Mouse (Mus musculus): ENCODE results near the gene Rint1.

Rint1 gene

DNA sequence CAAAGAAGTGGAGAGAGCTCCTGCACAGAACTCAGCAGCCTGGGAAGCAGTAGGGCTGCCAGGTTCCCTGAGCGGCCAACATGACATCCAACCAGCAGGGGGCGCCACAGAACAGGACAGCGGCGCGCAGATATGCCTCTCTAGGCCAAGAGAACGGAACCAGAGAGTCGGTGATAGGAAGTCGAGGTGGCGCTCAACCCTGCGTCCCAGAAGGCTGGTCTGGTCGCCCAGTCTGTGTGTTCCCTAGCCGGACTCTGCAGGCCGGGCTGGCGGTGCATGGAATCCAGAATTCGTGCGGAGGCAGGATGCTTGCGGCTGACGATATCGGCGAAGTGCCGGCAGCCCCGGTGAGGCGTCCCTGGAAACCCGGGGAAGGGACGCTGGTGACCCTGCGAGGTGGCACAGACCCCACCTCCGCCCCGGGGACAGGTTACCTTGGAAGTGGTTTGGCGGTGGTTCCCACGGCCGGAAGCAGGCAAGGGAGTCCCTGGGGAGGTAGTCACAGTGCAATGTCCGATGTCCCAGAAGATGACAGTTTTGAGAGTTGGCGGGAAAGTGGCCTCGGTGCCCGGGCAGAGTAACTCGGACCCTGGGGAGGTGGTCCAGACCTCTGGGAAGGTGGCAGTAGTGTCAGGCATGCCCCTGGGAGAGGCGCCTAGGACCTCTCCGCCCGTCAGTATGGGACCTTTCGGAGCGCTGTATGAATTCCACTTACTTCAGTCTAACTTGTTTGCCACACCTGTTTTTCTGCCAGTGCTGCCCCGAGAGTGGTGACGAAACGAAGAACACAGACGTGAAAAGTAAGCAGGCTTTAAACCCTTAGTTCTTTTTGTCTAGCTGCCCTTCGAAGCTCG is at the start of gene Rint1:
TSS of gene Rint1 (plus strand) at position 176 of the 854 bp plus-strand sequence.
- DNase-seq: peak; percentile 95 to 99

DNA sequence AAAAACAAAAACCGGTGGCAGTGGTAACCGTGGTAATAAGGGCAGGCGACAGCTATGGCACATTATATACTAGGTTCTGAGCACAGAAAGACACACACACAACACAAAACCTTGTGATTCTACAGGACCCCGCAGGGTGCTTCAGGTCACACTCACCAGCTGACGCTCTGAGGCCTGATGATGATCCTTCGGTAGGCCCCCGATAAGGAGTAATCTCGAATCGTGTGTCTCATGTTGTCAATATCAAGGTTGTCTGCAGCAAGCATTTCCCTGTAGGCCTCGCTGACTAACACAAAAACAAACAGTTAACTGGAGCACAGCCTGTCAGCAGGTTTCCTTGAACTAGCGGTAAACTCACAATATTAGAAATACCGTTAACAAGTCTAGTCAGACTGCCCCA is 44.2 kb upstream of the Rint1 start:
- no peak for DNase-seq

DNA sequence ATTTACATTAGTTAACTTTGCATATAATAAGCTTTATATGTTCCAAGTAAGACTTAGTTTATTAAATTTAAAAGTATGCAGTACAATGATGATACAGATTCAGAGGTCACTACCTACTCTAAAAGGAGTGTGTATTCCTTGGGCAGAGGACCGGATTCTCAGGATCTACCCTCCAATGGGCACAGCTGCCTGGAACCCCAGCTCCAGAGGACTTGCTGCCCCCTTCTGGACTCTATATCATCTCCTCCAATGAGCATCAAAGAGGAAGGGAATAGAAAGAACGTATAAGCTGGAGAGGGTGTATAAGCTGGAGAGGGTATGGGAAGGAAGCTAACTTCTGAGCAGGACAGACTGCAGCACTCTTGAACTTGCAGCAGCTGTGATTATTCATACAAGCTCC is 37.6 kb upstream of the Rint1 start:
- DNase-seq: no peak

DNA sequence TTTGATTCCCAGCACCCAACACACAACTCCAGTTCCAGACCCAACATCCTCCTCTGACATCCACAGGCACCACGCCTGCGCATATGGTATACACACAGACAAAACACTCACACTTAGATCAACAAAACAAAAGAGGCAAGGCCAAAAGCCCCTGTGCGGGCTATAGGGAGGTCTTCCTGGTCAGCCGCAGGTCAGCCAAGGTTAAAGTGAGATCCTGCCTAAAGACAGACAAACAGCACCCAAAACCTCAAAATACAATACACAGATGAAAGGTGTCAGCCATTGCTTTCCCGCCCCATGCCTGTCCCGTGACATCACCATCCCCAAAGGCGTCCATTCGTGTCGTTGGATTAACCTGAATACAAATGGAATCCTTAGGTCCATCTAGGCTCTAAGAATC is 31.9 kb upstream of the Rint1 start:
- DNase-seq: no peak

DNA sequence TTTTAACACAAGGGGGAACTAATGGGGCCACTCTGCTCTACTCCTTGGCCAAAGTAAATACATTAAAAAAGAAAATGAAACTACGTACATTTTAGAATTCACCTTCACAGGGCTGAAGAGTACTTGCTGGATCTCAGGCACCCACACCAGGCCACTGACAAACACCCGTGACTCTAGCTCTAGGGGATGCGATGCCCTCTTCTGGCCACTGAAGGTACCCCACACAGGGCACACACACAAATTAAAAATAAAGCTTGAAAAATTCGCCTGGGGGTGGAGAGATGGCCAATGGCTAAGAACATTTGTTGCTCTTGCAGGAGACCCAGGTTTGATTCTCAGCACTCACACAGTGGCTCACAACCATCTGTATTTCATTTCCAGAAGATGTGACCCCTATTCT is 31.1 kb upstream of the Rint1 start:
- DNase-seq: no peak

DNA sequence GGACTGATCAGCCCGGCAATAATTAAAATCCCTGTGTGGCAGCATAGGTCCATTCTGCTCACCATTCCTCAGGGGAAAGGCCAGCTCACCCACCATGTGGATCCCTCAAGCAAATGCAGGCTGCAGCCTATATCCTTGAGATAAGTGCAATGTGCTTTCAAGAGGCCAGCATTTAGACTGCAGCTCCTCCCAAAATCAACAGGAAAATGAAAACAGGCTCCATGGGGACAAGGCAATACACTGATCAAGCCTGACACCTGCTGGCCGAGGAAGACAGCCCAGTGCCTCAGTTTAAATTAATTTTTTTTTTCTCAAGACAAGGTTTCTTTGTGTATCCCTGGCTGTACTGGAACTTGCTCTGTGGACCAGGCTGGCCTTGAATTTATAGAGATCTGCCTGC is 28.9 kb upstream of the Rint1 start:
- DNase-seq: peak; percentile 12 to 26

DNA sequence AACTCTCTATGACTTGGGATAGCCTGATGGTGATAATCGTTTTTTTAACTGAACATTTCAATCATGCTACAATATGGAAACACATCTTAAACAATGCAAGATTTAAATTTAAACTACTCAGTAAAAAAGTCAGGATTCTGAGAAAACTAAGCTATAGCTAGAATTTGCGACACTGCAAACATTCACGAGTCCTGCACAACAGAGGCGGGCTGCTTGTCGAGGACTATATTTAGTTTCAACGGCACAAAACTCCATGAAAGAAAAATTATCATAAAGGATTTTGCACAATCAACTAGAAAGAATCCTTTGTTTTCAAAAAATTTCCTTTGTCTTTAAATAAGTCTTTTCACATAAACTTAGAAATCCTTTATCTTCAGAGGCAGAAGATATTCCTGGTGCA is 25.0 kb upstream of the Rint1 start:
- DNase-seq: no peak

DNA sequence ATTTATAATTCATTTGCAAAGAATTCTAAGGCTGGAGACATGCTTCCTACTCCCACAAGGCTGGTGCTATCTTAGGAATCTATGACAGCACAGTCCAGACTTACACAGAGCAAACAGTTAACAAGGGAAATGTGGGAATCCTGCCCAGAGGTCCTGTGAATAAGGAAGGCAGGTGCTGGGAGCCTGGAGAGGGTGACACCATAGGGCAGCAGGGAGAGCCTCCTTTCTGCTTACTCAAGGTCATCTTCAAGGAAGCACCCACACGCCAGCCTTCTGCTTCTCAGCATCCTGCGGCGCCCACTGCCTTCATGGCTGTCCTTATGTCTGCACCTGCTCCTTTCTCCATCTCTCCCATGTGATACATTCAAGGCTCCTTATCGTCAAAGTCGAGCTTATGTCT is 23.0 kb upstream of the Rint1 start:
- no peak for DNase-seq

DNA sequence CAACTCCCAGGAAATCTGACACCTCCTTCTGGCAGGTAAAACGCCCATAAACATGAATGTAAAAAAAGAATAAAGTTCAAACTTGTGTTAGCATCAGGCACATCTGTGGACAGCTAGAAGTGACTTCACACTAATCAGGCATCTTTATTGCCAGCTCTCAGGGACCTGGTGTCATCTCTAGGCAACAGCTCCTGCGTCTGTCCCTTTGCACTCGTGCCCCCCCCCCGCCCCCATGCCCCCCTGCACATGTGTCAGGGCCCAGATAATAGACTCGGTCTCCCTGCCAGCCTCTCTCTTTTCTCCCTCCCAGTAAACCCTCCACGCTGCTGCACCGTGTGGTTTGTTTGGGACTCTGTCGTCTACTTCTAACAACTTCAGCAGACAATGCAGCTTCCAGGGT is 16.4 kb upstream of the Rint1 start:
- no peak for DNase-seq

DNA sequence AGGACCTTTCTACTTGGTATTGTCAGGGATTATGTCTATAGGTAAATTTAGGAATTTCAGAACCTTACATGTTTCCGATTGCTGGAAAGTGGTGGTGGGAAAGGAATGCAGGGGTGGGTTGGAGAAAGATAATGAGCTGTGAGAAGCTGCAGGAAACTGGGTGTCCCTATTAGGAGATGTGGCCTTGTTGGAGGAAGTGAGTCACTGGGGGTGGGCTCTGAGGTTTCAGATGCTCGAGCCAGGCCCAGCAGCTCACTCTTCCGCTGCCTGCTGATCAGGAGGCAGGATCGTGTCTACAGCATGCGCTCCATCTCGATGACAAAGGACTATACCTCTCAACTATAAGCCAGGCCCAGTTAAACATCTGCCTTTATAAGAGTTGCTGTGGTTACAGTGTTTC is 13.3 kb upstream of the Rint1 start:
- DNase-seq: no peak

DNA sequence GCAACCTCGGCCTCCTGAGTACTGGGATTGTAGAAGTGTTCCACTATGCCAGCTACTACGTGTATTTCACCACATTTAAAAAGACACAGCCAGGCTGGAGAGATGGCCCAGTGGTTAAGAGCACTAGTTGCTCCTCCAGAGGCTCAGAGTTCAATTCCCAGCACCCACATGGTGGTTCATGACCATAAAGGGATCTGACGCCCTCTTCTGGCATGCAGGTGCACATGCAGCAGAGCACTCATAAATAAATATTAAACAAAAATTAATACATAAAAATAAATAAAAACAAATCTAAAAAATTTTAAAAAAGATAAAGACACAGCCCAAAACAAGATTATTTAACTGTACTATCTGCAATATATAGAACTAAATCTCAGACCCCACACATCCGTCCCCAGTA is 7.0 kb upstream of the Rint1 start:
- no peak for DNase-seq

DNA sequence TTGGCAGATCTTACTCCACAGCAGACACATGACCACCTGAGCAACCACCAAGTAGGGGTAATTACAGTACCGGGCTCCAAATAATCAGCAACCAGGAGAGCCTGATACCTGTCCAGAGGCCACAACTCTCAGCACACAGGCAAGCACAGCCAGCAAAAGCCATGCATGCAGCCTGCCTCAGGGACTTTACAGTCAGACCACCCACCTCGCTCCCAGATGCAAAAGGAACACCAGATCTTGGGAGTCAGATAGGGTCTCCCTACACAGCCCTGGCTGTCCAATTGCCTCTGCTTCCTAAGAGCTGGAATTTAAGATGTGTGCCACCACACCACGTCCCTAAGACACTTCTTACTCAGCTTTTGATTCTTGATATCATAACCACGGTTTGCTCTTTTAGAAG is 6.3 kb upstream of the Rint1 start:
- DNase-seq: no peak

DNA sequence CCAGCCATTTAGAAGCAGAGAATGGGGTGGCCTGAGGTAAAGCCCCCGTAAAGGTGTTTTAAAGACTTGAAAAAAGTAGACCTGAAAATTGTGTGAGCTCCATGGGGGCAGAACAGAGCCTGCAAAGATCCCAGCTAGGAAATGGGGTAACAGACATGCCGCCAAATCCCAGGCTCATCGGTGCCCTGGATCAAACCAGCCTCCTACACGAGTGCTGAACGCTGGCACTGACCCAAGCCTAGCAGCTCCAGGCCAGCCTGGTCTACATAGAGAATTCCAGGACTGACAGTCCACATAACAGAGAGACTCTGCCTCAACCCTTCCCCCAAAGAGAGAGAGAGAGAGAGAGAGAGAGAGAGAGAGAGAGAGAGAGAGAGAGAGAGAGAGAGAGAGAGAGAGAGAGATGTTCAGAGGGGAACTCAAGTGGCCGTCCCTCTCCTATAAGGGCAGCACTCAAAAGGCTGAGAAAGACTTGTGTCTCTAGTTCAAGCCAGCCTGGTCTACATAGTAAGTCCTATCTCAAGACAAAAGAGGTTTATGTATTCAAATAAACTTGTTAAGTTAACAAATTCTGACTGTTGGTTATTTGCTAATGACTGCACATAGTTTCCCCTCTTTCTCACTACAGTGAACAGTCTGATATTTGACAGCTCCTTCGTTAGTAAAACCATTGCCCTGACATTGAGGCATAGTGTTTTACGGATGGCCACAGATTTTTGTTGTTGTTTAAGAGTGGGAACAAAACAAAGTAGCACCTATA is 5.3 kb upstream of the Rint1 start:
- DNase-seq: peak in 1 of 2 experiments; percentile 11

DNA sequence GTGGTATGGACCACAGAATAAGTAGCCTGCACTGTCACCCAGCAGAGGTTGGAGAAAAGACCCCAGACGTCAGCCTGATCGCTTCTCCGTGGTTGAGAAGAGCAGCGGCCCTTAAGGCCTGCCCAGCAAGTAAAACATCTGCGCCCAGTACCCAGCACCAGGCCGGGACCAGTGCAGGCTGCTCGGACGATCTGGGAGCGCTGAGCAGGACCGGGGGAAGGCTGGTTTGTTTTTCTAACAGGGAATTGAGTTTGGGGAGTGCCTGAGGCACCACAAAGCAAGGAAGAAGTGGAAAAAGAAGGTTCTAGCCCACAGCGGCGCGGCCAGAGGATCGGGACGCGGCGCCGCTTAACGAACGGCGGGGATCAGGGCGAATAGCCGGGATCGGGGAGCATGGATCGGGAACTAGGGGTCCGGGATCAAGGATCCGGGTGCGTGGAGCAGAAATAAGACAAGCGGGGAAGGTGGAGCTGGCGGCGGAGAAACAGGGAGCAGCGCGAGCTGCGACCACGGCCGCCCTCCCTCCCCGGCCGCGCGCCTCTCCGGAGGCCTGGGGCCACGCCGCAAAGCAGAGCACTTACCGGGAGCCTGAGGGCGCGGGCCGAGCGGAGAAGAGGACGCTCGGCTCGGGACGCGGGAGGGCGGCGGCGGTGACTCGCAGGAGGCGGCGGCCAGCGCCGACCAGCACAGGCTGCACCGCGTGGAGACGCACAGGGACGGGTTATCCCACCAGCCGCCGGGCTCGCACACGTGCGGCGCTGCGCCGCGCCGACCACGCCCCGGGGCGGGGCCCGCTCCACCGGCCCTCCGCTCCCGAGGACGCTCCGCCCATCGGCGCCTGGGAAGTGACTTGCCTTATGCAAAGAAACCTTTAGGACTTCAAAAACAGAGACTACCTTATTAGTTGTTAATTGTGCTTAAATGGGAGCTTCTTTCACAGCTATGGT is 4.3 kb upstream of the Rint1 start, which contains the start of gene Pus7:
TSS of gene Pus7 (minus strand) at position 781 of the 947 bp plus-strand sequence.
- peak; percentile 80 to 87 for DNase-seq

DNA sequence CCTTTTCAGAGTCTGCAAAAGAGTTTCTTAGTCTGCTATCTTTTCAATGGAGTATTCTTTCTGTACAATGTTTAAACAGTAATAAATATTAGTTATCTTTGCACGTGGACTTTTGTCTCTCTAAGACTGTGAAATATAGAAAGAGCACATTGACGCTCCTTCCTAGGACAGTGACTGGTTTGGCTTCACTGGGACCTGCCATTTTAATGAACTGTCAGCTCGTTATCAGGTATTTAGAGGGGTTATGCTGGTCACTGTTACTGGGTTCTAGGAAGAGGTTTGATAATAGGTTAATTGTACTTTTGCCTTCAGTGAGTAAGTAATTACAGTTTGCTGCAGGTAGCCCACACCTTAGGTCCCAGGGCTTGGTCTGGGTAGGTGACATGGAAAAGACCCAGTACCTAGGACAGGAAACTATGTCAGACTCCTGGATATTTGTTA is 899 bp downstream of the Rint1 start:
- DNase-seq: no peak

DNA sequence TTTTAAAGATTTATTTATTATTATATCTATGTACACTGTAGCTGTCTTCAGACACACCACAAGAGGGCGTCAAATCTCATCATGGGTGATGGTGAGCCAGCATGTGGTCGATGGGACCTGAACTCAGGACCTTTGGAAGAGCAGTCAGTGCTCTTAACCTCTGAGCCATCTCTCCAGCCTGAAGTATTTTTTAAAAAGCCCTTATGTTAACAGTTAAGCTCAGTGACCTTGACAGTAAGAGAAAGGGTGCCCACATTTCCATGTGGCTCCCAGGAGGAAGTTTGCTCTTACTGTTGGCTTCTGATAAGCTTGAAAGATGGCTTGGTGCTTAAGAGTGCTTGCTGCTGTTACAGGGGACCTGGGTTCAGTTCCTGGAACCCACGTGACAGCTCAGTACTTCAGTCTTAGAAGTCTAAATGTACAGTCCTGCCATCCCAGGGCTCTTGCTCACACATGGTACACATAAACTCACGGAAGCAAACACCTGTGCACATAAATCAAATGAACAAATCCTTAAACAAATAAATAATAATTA is 1.6 kb downstream of the Rint1 start:
- DNase-seq: no peak

DNA sequence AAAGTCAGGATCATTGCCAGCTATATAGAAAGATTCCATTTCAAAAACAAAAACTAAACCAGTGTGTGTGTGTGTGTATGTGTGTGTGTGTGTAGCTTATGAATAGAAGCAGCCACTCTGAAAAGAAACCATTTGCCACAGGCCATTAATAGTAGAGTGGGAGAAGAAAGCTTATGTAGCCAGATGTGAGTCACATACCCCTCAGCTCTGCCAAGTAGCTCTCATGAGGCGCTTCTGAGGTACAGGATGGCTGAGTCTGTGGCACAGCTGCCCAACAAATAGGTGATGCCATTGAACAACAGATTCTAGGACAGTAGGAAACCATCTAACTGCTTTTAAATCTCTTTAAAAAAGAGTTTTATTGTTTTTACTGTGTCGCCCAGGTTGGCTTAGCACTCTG is 5.2 kb downstream of the Rint1 start:
- no peak for DNase-seq

DNA sequence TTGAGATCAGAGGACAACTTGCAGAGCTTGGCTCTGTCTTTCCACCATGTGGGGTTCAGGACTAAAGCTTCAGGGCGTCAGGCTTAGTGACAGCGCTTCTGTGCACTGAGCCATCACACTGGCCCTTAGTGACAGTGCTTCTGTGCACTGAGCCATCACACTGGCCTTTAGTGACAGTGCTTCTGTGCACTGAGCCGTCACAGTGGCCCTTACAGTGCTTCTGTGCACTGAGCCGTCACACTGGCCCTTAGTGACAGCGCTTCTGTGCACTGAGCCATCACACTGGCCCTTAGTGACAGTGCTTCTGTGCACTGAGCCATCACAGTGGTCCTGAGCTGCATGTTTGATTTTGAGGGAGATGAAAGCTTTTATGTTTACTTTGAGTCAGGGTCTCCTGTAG is 27.3 kb downstream of the Rint1 start:
- DNase-seq: no peak

DNA sequence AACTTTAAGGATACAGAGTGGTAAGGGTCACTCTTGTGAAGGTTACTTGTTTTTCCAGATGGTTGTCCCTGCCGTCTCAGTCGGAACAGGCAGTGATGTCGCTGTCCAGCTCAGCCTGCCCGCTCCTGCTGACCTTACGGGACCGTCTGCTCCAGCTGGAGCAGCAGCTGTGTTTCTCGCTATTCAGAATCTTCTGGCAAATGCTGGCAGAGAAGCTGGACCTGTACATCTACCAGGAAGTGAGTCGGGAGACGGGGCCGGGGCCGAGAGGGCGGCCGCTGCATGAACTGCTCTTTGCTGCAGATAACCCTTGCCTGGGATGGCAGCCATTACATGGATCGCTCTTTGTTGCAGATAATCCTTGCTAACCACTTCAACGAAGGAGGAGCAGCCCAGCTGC is 29.2 kb downstream of the Rint1 start:
- no peak for DNase-seq

DNA sequence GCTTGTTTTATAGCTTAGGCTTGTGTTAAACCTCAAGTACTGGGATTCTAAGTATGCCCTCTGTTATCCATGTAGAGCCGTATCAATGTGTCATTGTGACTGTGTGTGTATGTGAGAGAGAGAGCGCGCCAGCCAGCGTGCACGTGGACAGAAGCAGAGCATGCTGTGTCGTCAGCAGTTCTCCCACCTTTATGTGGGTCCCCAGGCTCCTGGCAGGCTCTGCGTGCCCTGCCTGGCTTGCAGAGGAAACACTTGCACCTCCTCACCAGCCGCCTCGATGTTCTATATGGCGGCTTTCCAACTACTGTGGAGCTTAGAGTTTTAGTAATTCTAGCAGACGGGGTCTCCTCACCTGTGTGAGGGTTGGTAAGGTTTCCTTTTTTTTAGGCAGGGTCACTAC is 34.8 kb downstream of the Rint1 start:
- no peak for DNase-seq

DNA sequence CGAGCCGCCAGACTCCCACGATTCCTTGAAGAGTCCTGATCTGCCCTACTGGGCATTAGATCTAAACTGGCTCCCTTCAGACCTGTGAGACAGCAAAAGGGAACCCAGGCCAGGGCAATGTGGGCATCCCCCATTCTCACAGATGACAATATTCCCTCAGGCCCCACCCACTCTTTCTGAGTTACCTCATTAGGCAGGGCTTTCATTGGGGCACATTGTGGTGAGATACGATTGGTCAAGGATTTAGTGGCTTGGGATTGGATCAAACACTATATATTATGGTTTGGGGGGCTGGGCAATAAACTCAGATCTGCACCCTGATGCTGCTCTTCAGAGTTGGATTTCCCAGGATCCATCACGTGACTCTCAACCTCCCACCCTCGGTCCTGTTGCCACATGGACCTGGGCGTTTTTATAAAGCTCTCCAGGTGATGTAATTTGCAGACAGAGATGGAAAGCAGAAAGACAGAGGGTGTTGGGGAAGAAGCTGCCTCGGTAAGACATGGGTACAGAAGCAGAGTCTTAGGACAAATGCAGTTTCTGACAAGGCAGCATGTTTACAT is 36.7 kb downstream of the Rint1 start:
- no peak for DNase-seq

DNA sequence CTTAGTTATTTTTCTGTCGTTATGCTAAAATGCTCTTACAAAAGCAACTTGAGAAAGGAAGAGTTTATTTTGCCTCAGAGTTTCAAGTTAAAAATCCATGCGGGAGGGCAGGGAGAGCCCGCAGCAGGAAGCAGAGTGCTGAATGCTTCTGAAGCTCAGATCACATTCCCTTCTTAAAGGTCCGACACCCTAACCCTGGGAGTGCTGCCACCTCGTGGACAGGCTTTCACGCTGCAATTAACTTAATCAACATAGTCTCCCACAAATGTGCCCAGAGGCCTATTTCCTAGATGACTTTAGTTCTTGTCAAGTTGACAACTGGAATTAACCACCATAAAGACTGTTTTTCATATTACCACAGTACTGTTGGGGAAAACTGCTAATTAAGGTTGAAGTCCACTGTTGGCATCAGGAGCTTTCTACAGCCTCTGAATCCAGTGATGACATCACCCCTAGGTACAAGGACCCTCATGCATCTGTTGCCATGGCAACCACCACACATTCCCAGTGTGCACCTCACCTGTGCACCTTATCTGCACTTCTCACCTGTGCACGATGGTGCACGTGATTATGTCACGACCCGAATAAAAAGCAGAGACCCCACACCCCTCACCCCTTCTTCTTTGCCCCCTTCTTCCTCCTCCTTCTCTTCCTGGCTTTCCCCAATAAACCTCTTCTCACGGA is 39.0 kb downstream of the Rint1 start:
- peak; percentile 50 to 61 for DNase-seq

Data from cerebellum, postnatal 36 days (tissue).